Comparison of ENCODE assay signal across 19 mouse cellular contexts in genomic region chr2:72252510-72253505, GRCm38 (mm10). TPM values are rescaled to one million over a fixed set of nuclear protein-coding genes. Genes with fewer than 3 reads are reported as not detected.
DNase-seq lines count a peak whose midpoint lies in the region; ATAC-seq lines count a peak whose summit lies in the region.
"Had no signal": no experiment of that assay in that cellular context is flagged by ENCODE, and none has a peak within 500 bp of the region (broad histone marks: within the 10 kb centered on the region; RNA-seq: fewer than 3 reads in every experiment).

No protein-coding gene starts in this region.

- no peaks in the 10 kb centered on the region for H3K9me3 ChIP-seq in midbrain, embryonic 10.5 days (replicated peaks)
- H3K9me3 ChIP-seq in midbrain, embryonic 14.5 days (ENCODE audit: control insufficient read depth, low read length): no peaks in the 10 kb centered on the region
- H3K9me3 ChIP-seq in midbrain, embryonic 13.5 days: no peaks in the 10 kb centered on the region
- H3K9me3 ChIP-seq: forebrain, embryonic 13.5 days; heart, embryonic 15.5 days; liver, embryonic 12.5 days had no signal

- peak overlapping the region; percentile 49; the same call in 1 of the 2 replicates for H3K27ac ChIP-seq in midbrain, embryonic 10.5 days (replicated peaks)
- H3K27ac ChIP-seq in midbrain, embryonic 14.5 days (replicated peaks; ENCODE audit: low read depth, low read length): no peak overlapping the region
- H3K27ac ChIP-seq in midbrain, embryonic 13.5 days: no peak overlapping the region
- H3K27ac ChIP-seq: forebrain, embryonic 13.5 days; liver, embryonic 12.5 days had no signal

- H3K4me2 ChIP-seq in midbrain, embryonic 14.5 days (ENCODE audit: low read length): no peak overlapping the region
- no peak overlapping the region for H3K4me2 ChIP-seq in midbrain, embryonic 13.5 days (replicated peaks)
- H3K4me2 ChIP-seq: heart, embryonic 15.5 days; liver, embryonic 12.5 days; lung, embryonic 14.5 days had no signal

- DNase-seq in frontal cortex, postnatal 10 days (ENCODE audit: low spot score in 2 of 2): no peak
- no peak for DNase-seq in midbrain, embryonic 10.5 days (ENCODE audit: low spot score)
- no peak for DNase-seq in midbrain, embryonic 14.5 days
- peak; percentile 56 for DNase-seq in NIH3T3 (ENCODE audit: low read depth)
- DNase-seq in retina, embryonic 14.5 days (ENCODE audit: low spot score): no peak
- no peak for DNase-seq in urinary bladder, adult 2 months (ENCODE audit: low spot score)
- DNase-seq: cerebellum, adult 18-20 months; kidney, adult 8-10 months; kidney, postnatal 25 days; layer of hippocampus, adult 9-11 months; lung, embryonic 14.5 days; lung, postnatal 4 days; thymus, adult 2 months had no signal

- H3K9ac ChIP-seq in midbrain, embryonic 14.5 days (replicated peaks; ENCODE audit: low read length): no peak overlapping the region
- no peak overlapping the region for H3K9ac ChIP-seq in midbrain, embryonic 13.5 days (replicated peaks)
- H3K9ac ChIP-seq: forebrain, embryonic 13.5 days; heart, embryonic 15.5 days; liver, embryonic 12.5 days; lung, embryonic 14.5 days had no signal

- H3K4me1 ChIP-seq in midbrain, embryonic 10.5 days: peaks cover 29% of the 10 kb centered on the region
- peaks cover 12% of the 10 kb centered on the region for H3K4me1 ChIP-seq in midbrain, embryonic 14.5 days (ENCODE audit: control insufficient read depth, insufficient read depth, low read length)
- peaks cover 20% of the 10 kb centered on the region for H3K4me1 ChIP-seq in midbrain, embryonic 13.5 days (replicated peaks)
- H3K4me1 ChIP-seq: liver, embryonic 12.5 days had no signal

- 70% methylated on average over 18 of the region's 18 CpGs for WGBS in midbrain, embryonic 10.5 days
- WGBS in midbrain, embryonic 14.5 days: 41% methylated on average over 18 of the region's 18 CpGs
- WGBS in midbrain, embryonic 13.5 days: 45% methylated on average over 18 of the region's 18 CpGs

- no peaks in the 10 kb centered on the region for H3K27me3 ChIP-seq in midbrain, embryonic 10.5 days (ENCODE audit: low read depth, poor library complexity, severe bottlenecking)
- no peaks in the 10 kb centered on the region for H3K27me3 ChIP-seq in midbrain, embryonic 14.5 days (ENCODE audit: control insufficient read depth, insufficient read depth, low read length)
- H3K27me3 ChIP-seq in midbrain, embryonic 13.5 days: no peaks in the 10 kb centered on the region
- H3K27me3 ChIP-seq: forebrain, embryonic 13.5 days; heart, embryonic 15.5 days; liver, embryonic 12.5 days had no signal

- H3K36me3 ChIP-seq in midbrain, embryonic 10.5 days: no peaks in the 10 kb centered on the region
- H3K36me3 ChIP-seq in midbrain, embryonic 14.5 days (ENCODE audit: control insufficient read depth, insufficient read depth, low read length): no peaks in the 10 kb centered on the region
- no peaks in the 10 kb centered on the region for H3K36me3 ChIP-seq in midbrain, embryonic 13.5 days
- H3K36me3 ChIP-seq: heart, embryonic 15.5 days; liver, embryonic 12.5 days had no signal

- peak; percentile 94 for ATAC-seq in frontal cortex, adult (ENCODE audit: low TSS enrichment)
- ATAC-seq in midbrain, embryonic 14.5 days (ENCODE audit: low FRiP score, low TSS enrichment): no peak
- ATAC-seq in midbrain, embryonic 13.5 days: 0 out of 2 replicates have a peak, but pooled peaks have one; percentile 30
- ATAC-seq: forebrain, embryonic 13.5 days; inflammation-experienced regulatory T-cells, adult 6 months; liver, embryonic 12.5 days had no signal

- no peak overlapping the region for H3K4me3 ChIP-seq in midbrain, embryonic 10.5 days
- H3K4me3 ChIP-seq in midbrain, embryonic 14.5 days (replicated peaks; ENCODE audit: low read depth, low read length): no peak overlapping the region
- no peak overlapping the region for H3K4me3 ChIP-seq in midbrain, embryonic 13.5 days (replicated peaks)
- H3K4me3 ChIP-seq: forebrain, embryonic 13.5 days; heart, embryonic 15.5 days; liver, embryonic 12.5 days had no signal

RNA-seq across cellular contexts. Expression of gene Map3k20, which starts 32.6 kb away (rescaled TPM):
- polyA plus RNA-seq in midbrain, embryonic 10.5 days (2016; fragmentation: Nextera tagmentation; extraction: Ambion mirVana): 7.4 and 8.2 TPM in 2 replicates
- polyA plus RNA-seq in midbrain, embryonic 14.5 days (2014; fragmentation: Nextera tagmentation; extraction: Ambion mirVana): 3.8 and 6.6 TPM in 2 replicates
- 5.5 and 6.1 TPM in 2 replicates for polyA plus RNA-seq in midbrain, embryonic 13.5 days (2015; fragmentation: Nextera tagmentation; extraction: Ambion mirVana)
- 54.3 and 84.8 TPM in 2 replicates for polyA plus RNA-seq in urinary bladder, adult 2 months (2012; rRNA removed)
